Mouse (Mus musculus): ENCODE results near the gene Med28. TPM values are rescaled to one million over a fixed set of nuclear protein-coding genes. Genes with fewer than 3 reads are reported as not detected.

The Med28 gene
- total and polyA plus RNA-seq, 3 experiments = 177 to 195 TPM; not detected in 1

GRCm38 (mm10) chr5:45521601-45522000, 1.6 kb downstream of the Med28 start:
- no peaks in the 10 kb centered on the region for H3K27me3 ChIP-seq (ENCODE audit: control insufficient read depth in 1 of 2, insufficient read depth in 2 of 2, low read length in 2 of 2)
- no peak overlapping the region for H3K27ac ChIP-seq (ENCODE audit: control insufficient read depth, low read depth, low read length)
- DNase-seq (ENCODE audit: low read depth, low spot score) = no peak
- no peak overlapping the region for H3K9ac ChIP-seq (ENCODE audit: control insufficient read depth, low read depth, low read length, poor library complexity, severe bottlenecking)
- no peaks in the 10 kb centered on the region for H3K9me3 ChIP-seq (replicated peaks; ENCODE audit: insufficient read depth, low read length)
- H3K4me3 ChIP-seq (ENCODE audit: control insufficient read depth in 1 of 2, insufficient read depth in 1 of 2, low read depth in 2 of 2, low read length in 2 of 2) = no peak overlapping the region
- H3K36me3 ChIP-seq (ENCODE audit: control insufficient read depth in 1 of 2, insufficient read depth in 2 of 2, low read length in 2 of 2) = peaks cover 10 to 11% of the 10 kb centered on the region in 2 experiments
- peaks cover 0 to 12% of the 10 kb centered on the region in 2 experiments; a peak in 2 of 4 replicates for H3K4me1 ChIP-seq (ENCODE audit: control insufficient read depth in 1 of 2, insufficient read depth in 2 of 2, low read length in 2 of 2)
- peaks cover 23% of the 10 kb centered on the region for H3K79me2 ChIP-seq (ENCODE audit: control insufficient read depth, insufficient read depth, low read length, poor library complexity)
- no peak for TF ChIP-seq JUND (IDR thresholded peaks at IDR 0.05; ENCODE audit: low read depth, low read length)
- no peak for TF ChIP-seq MAFK (IDR thresholded peaks at IDR 0.05; ENCODE audit: borderline replicate concordance, low read depth, low read length)
- TF ChIP-seq TCF12 (IDR thresholded peaks at IDR 0.05; ENCODE audit: low read depth, low read length) = no peak
- no peak for TF ChIP-seq ZC3H11A (IDR thresholded peaks at IDR 0.05; ENCODE audit: low read depth, low read length)
- no peak for TF ChIP-seq HCFC1 (IDR thresholded peaks at IDR 0.05; ENCODE audit: low read depth, low read length)
- TF ChIP-seq GATA1 (IDR thresholded peaks at IDR 0.05; ENCODE audit: low read depth, low read length) = no peak

- H3K27ac ChIP-seq (ENCODE audit: control insufficient read depth, low read depth, low read length) = no peak overlapping the region
- no peaks in the 10 kb centered on the region for H3K9me3 ChIP-seq (replicated peaks; ENCODE audit: insufficient read depth, low read length)
- H3K9ac ChIP-seq (ENCODE audit: control insufficient read depth, low read depth, low read length, poor library complexity, severe bottlenecking) = no peak overlapping the region
- DNase-seq (ENCODE audit: low read depth, low spot score) = no peak
- no peaks in the 10 kb centered on the region for H3K27me3 ChIP-seq (ENCODE audit: control insufficient read depth in 1 of 2, insufficient read depth in 2 of 2, low read length in 2 of 2)
- TF ChIP-seq CHD1 (IDR thresholded peaks at IDR 0.05; ENCODE audit: low read depth, low read length) = no peak
- TF ChIP-seq RAD21 (IDR thresholded peaks at IDR 0.05; ENCODE audit: low read depth, low read length) = no peak
- no peak for TF ChIP-seq MYB (IDR thresholded peaks at IDR 0.05; ENCODE audit: low read depth, low read length)
- no peak for TF ChIP-seq USF2 (IDR thresholded peaks at IDR 0.05; ENCODE audit: borderline replicate concordance in 1 of 2, insufficient read depth in 1 of 2, low read depth in 1 of 2, low read length in 2 of 2)
- no peak for TF ChIP-seq KAT2A (conservative IDR thresholded peaks at IDR 0.05; ENCODE audit: low read depth, low read length)
- TF ChIP-seq ZMIZ1 (IDR thresholded peaks at IDR 0.05; ENCODE audit: low read depth, low read length) = no peak
- no peak for TF ChIP-seq JUND (IDR thresholded peaks at IDR 0.05; ENCODE audit: low read depth, low read length)
- TF ChIP-seq GATA1 (IDR thresholded peaks at IDR 0.05; ENCODE audit: low read depth, low read length) = no peak
- no peak for TF ChIP-seq POLR2A (IDR thresholded peaks at IDR 0.05; ENCODE audit: control insufficient read depth in 1 of 2, insufficient read depth in 1 of 2, low read depth in 1 of 2, low read length in 2 of 2, poor library complexity in 1 of 2)
- no peak for TF ChIP-seq POLR2AphosphoS5 (IDR thresholded peaks at IDR 0.05; ENCODE audit: borderline replicate concordance, low read depth, low read length)
- no peak for TF ChIP-seq POLR2AphosphoS2 (IDR thresholded peaks at IDR 0.05; ENCODE audit: low read length)
- no peak for TF ChIP-seq USF1 (IDR thresholded peaks at IDR 0.05; ENCODE audit: low read depth, low read length)
- TF ChIP-seq MAFK (IDR thresholded peaks at IDR 0.05; ENCODE audit: borderline replicate concordance, low read depth, low read length) = no peak
- TF ChIP-seq SMC3 (IDR thresholded peaks at IDR 0.05; ENCODE audit: low read depth, low read length) = no peak
- no peak for TF ChIP-seq ZNF384 (IDR thresholded peaks at IDR 0.05; ENCODE audit: low read depth, low read length)
- no peak for TF ChIP-seq ETS1 (IDR thresholded peaks at IDR 0.05; ENCODE audit: low read depth, low read length)
- TF ChIP-seq UBTF (IDR thresholded peaks at IDR 0.05; ENCODE audit: borderline replicate concordance, insufficient read depth, low read depth, low read length) = no peak
- TF ChIP-seq BHLHE40 (IDR thresholded peaks at IDR 0.05; ENCODE audit: borderline replicate concordance, low read depth, low read length) = no peak
- H3K4me1 ChIP-seq (ENCODE audit: control insufficient read depth in 1 of 2, insufficient read depth in 2 of 2, low read length in 2 of 2) = peaks cover 0 to 8% of the 10 kb centered on the region in 2 experiments; a peak in 2 of 4 replicates
- peaks cover 5 to 14% of the 10 kb centered on the region in 2 experiments; a peak in 3 of 4 replicates for H3K36me3 ChIP-seq (ENCODE audit: control insufficient read depth in 1 of 2, insufficient read depth in 2 of 2, low read length in 2 of 2)
- H3K79me2 ChIP-seq (ENCODE audit: control insufficient read depth, insufficient read depth, low read length, poor library complexity) = peaks cover 23% of the 10 kb centered on the region
- H3K4me3 ChIP-seq (ENCODE audit: control insufficient read depth in 1 of 2, insufficient read depth in 1 of 2, low read depth in 2 of 2, low read length in 2 of 2) = no peak overlapping the region
Measured at GRCm38 (mm10) chr5:45525101-45525500, 5.1 kb downstream of the Med28 start.
